Mouse (Mus musculus): ENCODE results near the gene Tbc1d5.
A peak's percentile ranks its signal among the peaks of the same experiment; 100 is the strongest.

Tbc1d5 gene

DNA sequence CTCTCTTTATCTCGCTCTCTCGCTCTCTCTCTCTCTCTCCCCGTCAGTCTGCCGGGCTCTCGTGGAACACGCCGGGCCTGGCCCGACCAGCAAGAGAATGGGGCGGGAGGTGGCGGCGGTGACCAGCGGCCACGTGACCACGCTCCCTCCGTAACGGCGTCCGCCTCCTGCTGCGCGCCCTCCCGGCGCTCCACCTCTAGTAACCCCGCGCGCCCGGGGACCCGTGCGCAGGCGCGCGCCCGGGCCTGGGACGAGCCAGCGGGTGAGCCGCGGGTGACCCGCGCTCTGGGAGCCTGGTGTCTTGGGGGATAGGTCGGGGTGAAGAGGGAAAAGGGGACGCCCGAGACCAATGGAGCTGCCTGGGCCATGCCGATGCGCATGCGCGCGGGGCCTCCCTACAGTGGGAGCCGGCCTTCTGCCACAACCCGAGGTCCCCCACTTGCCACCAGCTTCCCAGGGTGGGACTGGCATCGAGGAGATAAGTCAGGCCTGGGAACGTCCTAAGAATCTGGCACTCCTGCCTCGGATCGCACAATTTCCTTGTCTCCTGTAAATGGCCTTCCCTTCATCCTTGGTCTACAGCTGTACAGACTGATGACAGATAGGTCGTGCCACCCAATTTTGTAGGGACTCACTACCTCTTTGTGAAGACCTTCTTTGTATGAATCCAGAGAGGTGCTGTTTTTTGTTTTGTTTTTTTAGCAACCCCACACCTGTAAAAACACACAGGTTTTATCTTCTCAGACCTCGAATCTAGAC, at the start of gene Tbc1d5:
Gene Tbc1d5 (minus strand): TSS at position 158 of the 759 bp plus-strand sequence.
- DNase-seq = peak; percentile 94 to 96

DNA sequence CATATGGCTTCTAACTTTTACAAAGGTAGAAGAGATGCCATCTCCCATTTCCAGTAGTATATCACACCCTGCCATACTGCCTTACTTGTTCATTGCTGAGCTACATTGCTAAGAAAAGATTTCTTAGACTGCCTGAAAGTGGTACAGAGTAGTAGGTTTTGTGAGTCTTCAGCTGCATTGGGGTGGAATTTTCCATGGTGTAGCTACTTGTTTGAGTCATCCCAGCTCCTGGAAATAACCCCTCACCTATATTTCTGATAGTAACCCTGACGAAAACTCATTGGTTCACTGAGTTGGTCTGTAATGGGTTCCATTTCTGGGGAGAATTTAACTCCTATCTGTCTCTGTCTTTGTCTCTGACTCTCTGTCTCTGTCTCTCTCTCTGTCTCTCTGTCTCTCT, 46.9 kb upstream of the Tbc1d5 start:
- no peak for DNase-seq

DNA sequence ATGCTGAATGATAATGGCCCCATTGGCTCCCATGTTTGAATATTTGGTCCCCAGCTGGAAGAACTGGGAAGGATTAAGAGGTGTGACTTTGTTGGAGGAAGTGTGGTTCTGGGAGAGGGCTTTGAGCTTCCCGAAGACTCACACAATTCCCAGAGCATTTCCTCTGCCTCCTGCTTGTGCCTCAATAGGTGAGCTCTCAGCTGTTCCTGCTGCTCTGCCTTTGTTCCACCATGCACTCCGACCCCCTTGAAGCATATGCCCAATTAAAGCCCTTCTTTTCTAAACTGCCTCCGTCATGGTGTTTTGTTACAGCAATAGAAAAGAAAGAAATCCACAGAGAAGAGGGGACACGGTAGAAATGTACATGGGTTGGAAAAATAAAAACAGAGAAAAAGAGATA, 44.0 kb upstream of the Tbc1d5 start:
- no peak for DNase-seq

DNA sequence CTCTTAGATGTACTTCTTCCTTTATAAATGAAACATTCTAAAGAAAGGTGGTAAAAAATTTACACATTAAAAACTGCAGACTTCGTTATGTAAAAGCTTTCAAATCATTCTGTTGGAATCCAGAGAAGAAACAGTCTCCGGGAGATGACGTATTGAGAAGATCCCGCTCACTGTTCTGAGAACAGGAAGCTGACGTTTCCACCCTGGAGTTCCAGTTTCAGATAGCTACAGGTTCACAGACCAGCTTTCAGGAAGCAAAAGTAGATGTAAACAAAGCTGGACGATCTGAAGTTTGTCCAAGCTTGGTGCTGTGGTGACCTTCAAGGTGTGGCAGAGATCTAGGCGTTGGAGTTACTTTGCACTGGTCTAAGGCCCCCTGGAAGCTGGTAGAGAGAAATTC, 41.9 kb upstream of the Tbc1d5 start:
- no peak for DNase-seq

DNA sequence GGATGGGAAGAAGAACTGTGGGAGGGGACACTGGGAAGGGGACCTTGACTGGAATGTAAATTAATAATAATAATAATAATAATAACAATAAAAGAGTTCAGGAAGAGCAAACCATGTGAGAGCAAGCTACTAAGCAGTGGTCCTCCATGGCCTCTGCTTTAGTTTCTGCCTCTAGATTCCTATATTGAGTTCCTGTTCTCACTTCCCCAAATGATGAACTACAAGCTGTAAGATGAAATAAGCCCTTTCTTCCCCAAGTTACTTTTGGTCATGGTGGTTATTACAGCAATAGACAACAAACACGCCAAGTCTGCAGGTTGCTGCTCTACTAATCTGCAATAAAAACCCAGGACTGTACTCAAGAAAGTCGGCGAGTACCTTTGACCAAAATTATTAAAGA, 40.7 kb upstream of the Tbc1d5 start:
- no peak for DNase-seq

DNA sequence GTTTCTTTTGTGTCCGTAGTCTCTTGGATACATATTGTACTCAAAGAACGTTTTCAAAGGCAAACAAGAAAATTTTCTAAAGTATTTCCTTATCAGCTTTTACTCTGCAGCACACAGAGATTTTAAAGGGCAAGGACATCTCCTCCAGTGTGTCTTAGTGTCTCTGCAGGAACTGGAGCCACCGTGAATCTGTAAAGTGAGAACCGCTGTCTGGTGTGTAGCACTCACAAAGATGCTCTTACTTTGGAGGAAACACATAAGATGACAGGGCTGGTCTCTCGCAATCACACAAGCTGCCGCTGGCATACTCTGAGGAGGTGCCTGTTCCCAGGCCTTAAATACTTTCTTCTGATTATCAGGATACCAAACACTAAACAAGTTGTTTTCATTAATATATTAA, 37.3 kb upstream of the Tbc1d5 start:
- no peak for DNase-seq

DNA sequence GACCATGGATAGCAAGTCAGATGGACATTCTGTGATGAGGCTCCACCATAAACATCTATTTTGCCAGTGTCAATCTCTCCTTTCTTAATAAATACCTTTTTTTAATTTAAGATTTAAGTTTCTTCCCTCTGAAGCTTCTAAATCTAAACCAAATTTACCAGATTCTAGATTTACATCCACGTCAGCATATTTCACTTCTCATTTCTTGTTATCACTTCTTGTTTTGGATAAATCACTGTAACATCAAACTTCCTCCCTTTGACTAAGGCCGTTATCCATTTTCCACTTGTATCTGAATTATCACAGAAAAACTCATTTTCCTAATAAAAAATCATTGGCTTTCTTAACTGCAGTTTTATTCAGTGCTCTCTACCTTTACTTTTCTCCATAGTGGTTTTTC, 30.4 kb upstream of the Tbc1d5 start:
- no peak for DNase-seq

DNA sequence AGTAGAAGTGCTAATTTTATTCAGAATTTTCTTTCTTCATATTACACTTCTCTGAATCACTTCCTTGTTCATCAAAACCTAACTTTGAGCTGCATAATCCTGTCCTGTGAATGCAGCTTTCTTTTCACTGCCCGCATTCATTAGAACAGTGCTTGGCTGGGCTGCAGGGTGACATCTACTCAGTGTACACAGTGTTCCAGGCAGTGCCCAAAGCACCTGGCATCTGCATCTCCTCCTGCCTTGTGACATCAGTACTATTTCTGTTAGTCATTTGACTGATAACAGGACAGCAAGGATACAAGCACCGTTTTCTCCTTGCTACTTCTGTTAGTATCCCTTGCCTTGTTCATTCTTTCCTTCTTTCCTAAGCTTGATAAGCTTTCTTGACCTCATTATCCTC, 25.5 kb upstream of the Tbc1d5 start:
- DNase-seq = no peak

DNA sequence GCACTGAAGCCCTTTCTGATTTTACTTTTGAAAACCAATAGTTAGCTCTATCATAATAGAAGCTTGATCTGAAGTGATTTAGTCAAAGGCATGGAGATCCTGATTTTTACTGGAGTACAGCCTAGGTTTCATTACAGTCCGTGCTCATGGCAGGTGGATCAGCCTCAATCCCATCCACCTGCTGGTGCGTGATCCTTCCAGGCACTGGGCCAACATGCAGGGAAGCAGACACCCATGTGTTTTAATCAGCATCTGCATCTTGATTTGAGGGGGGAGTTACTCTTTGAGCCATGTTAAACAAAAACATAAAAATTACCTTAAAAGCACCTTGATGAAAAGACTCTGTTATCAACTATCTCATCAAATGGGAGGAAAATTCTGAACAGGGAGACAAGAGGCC, 16.4 kb upstream of the Tbc1d5 start:
- no peak for DNase-seq

DNA sequence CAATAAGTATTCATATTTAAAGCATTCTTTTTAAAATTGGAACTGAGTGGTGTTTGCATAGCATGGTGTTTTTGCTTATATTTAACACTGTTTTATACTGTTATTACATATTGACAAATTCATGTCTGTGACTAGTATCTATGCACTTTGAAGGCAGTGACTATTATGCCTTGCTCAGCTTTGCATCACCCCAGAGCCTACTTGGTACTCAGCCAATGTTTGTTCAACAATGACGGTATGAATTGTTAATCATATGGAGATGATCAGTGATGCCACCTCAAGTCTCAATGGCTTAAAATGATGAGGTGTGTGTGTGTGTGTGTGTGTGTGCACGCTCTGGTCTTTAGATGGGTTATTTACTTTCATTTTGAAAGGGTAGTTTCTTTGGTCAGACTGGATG, 15.6 kb upstream of the Tbc1d5 start:
- no peak for DNase-seq

DNA sequence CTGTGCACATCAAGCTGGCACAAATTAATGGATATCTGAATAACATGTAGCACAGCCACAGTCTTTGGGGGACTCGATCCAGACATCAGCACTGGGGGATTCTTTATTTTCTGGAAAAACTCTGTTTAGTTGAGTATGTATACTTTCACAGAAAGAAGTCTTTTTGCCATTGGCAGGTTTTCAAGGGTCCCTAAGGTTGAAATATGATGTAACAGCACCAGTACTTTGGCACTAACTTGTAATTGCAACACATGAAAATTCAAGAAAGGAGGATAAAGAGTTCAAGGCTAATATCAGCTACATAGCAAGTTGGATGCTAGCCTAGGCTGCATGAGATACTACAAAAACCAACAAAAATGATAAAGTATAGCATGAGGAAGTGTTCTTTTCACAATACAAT, 12.2 kb upstream of the Tbc1d5 start:
- DNase-seq = no peak

DNA sequence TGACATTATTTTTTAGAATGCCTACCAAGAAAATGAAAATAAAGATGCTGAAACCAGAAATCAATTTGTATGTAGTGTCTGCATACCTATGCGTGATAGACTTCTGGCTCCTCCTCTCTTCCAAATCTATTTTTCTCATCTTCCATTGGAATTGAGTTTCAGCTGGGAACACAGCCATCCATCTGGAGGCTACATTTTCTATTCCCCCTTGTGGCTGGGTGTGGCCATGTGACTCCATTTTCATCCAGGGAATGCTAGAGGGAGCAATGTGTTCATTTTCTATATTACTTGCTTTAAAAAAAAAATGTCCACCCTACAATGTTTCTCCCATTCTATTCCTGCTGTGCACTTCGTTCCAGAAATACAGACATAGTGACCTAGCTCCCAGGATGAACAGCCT, 3.6 kb upstream of the Tbc1d5 start:
- DNase-seq = no peak

DNA sequence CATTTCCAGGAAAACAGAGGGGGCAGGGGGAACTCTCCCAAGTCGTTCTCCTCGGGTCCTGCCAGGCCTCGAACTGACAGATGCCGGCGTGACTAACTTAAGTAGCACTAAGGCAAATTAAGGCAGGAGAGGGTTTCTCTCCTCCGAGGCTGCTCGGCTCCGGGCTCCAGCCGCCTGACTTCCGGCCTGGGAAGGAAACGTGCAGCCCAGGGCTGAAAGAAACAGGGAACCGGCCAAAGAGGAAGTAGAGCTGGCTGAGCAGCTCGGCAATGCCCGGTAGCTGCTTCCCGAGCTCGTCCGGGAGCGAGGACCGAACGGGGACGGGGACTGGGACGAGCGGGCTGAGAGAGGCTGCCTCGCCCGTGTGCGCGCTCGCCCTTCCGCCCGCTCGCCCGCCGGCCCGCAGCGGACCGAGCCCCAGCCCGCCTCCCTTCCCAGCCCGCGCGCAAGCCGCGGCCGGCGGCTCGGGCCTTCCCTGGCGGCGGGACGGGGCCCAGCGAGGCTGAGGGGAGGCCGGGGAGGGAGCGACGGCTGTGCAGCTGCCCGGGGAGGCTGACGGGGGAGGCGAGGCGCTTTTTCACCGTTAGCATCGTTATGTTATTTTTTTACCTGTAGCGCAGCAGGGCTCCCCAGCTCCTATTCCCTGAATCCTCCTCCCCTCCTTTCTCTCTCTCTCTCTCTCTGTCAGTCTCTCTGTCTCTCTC, 509 bp downstream of the Tbc1d5 start:
- DNase-seq = peak; percentile 81

DNA sequence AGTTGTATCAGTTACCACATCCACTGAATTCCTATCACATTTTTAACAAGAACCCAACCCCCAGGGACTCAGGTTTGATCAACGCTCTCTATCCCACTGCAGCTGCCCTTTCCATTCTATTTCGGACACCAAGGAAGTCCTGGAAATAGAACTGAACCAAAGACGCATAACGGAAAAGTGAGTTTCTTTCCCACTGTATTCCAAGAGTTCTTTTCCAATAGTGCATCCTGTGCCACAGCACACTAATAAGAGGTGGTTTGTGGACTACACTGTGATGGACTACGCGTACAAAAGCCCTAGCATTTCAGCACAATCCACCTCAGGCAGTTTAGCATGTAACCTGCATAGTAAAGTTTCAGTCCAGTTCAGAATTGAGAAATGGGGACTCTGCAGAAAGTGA, 1.2 kb downstream of the Tbc1d5 start:
- no peak for DNase-seq

DNA sequence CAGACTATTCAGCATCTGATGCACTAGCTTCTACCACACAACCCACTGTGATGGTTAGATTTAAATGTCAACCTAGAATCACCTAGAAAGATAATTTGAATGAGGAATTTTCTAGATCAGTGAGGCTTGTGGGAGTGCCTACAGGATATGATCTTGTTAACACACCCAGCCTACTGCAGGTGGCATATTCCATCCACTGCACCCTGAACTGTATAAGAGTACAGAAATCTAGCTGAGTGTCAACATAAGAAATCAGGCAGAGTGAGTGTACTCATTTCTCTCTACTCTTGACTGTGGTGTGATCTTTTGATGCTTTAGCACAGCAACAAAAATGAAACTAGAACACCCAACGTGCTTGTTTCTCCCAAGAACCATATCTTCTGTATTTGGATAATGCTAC, 6.8 kb downstream of the Tbc1d5 start:
- DNase-seq = no peak

DNA sequence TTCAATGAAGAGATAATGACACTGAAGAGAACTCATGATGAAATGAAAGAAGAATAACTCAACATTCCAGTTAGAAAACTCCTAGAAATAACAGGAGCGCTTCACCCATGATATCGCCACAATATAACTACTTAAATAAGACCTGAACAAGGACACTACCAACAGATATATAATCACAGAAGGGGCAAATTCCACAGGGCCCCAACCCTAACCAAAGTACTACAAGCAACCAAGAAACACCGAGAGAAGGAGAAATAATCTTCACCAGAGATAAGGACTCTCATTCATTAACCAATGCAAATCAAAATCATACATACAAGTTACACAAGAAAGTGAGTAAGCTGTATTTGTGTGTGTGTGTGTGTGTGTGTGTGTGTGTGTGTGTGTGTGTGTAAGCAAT, 7.6 kb downstream of the Tbc1d5 start:
- DNase-seq = no peak

DNA sequence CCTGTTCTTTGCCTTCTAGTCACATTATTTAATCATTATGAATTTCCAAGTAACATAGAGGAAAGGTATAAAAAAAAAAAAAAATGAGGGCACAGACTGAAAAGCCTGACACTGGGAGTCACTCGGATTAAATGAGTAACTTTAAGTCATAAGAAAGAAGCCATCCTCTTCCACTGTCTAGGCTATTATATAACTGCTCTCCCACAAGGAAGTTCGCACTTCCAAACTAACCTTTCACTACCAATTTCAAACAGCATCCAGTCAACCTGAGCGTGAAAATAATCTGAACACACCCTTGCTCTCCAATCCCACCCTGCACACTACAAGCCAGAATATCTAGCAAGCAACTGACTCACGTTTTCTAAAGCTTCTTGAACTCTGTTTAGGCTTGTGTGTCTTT, 9.2 kb downstream of the Tbc1d5 start:
- no peak for DNase-seq

DNA sequence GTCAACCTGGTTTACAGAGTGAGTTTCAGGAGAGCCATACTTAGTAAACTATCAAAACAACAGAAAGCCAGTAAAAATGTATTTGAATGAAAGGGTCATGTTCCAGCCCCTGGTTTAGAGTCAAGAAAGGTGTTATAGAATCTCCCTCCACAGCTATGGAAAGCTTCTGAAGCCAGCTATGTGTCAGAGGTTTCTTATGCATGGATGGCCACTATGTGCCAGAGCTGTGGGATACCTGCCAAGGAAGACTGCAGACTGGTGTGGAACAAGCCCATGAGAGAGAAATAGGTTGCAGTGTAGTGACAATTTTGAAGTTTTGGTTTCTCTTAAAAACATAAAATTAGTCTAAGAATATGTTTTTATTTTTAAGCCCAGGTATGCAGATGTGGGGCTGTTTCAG, 16.8 kb downstream of the Tbc1d5 start:
- no peak for DNase-seq

DNA sequence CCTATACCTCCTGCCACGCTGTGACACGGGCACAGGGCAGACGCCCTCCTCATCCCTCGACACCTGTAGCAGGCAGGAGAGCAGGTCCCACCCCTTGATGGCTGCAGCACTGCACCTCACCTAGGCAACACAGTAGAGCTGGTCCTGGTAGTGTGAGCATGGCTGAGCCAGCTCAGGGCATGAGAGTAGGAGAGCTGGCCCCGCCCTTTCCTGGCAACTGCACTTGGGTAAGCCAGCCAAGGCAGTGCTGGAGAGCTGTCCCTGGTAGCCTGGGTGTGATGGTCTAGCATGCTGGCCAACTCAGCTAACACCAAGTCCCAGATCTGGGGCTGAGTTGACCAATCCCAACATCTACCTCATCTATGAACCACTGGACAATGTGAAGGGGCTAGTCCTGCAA, 19.9 kb downstream of the Tbc1d5 start:
- DNase-seq = peak in 1 of 2 experiments; percentile 36

DNA sequence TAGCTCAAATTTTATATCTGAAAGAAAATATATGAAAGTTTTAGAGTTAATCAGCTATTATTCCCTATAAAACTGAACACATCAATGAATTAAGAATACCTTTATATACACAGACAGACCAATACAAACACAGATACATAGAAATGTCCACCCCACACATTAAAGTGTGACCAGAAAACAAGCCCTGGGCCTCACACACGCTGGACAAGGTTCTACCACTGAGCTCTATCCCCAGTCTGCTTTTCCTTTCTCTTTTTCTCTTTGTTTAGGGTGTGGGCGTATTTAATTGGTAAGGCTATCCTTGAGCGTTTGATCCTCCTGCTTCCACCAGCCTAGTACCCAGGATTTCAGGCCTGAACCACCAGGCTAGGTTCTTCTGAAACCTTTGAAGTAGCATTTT, 28.2 kb downstream of the Tbc1d5 start:
- DNase-seq = no peak

DNA sequence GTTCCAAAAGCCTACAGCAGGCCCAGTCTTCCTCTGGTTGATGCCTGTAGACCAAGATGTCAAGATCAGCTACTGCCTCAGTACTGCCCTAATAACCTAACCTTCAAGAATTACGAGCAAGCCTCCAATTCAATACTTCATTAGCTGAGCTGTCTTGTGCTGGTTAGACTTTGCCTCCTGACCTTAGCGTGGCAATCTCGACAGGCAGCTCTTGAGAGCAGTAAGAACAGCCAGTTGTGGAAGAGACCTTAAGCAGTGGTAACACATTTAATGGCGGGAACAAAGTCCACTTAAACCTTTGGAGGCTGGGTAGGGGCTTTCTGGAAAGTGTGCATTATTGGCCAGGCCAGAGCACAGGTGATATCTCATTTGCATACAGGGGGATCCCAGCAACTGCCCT, 34.2 kb downstream of the Tbc1d5 start:
- DNase-seq = no peak

DNA sequence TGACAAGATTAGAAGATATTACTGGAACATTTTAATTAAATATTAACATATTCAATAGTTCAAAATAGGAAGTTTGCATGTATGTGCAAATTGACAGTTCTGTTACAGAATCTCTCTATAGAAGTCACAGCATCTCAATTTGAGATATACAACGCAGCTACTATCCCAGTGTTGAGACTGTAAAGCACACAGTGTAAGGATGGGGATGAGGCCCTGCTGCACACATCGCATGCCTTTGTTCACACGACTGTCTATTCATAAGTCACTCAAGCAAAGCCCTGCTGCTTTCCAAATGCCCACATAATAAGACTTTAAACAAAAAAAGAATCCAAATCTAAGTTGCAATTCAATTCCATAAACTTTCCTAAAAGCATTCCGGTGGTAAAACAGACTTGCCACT, 37.1 kb downstream of the Tbc1d5 start:
- no peak for DNase-seq

DNA sequence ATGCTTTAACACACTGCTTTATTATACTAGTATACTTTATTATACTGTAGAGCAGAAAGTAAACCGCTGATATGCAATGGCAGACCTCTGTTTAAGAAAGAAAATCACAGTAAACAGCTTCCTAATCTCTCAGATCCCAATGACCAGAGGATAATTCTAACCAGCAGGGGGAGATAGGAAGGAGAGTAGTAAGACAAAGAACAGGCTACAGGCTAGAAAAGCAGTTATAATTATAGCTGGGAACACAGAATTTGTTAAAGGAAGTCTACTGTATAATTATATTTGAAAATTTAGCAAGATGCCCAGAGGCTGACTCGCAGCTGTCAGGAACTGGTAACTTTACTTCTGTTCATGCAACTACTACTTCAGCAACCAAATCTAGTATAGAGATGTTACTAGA, 68.0 kb downstream of the Tbc1d5 start:
- DNase-seq = no peak

DNA sequence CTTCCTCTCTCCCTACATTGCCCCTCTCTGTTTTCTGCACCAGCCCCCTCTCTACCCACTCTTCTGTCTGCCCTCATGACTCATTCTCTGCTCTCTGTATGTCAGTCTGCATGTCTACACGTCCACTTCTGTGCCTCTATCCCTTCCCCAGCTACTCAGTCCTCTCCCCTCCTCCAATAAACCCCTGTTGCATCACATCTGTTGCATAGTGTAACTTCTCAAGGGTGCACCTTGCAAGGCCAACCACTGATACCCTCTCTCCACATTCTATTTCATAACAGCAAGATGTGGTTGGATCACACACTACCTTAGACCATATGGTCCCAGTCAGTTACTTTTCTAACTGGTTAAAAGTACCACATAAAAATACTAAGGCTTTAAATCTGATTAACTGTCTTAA, 74.9 kb downstream of the Tbc1d5 start:
- DNase-seq = no peak

DNA sequence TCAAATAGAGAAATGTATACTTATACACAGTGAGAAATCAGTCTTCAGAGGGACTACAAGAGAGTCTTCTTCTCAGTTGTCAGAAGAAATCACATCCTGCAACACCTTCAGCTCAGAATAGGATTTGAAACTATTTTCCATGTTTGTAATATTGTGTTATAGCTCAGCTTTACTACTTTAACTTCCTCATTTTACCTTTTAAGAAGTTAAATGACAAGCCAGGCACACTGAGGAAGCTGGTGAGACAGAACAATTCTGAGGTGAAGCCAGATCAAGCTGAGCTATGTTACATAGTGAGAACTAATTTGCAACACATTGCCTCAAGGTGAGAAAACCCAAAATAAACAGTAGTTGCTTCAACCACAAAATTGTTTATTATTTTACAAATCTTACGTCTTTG, 135.3 kb downstream of the Tbc1d5 start:
- no peak for DNase-seq
